Mouse (Mus musculus) heart, postnatal 0 days (tissue): ENCODE data around the gene Pim3. TPM values are rescaled to one million over a fixed set of nuclear protein-coding genes. Genes with fewer than 3 reads are reported as not detected.

Source experiments
- ATAC-seq: fragments of 200-750 bp; cut with Nextera tagmentation; 2 replicates; pipeline ENCODE4 v1.8.0; 2017; ENCODE audit warnings: low read depth, moderate number of reproducible peaks, moderate library complexity; ENCODE audit not compliant: insufficient read depth
- DNase-seq: peaks from one replicate; pipeline ENCODE4 v3.0.0-alpha.2; 2016; ENCODE audit warnings: low spot score
- H3K27ac ChIP-seq: fragments of 300-500 bp; sonication (generic); 2 replicates; pipeline ENCODE4 v1.5.1; 2014; ENCODE audit warnings: low read depth, mild to moderate bottlenecking
- H3K27me3 ChIP-seq: fragments of 300-500 bp; sonication (generic); 2 replicates; pipeline ENCODE4 v1.6.1; 2014; ENCODE audit warnings: low read length, mixed read lengths; ENCODE audit not compliant: control insufficient read depth, insufficient read depth
- H3K36me3 ChIP-seq: fragments of 300-500 bp; sonication (generic); replicated peaks from 2 replicates; pipeline ENCODE4 v1.6.1; 2014; ENCODE audit warnings: low read length, mixed read lengths; ENCODE audit not compliant: control insufficient read depth, insufficient read depth
- H3K4me1 ChIP-seq: fragments of 300-500 bp; sonication (generic); 2 replicates; pipeline ENCODE4 v1.6.1; 2014; ENCODE audit warnings: antibody characterized with exemption; ENCODE audit not compliant: control insufficient read depth, insufficient read depth
- H3K4me2 ChIP-seq: fragments of 300-500 bp; sonication (generic); 2 replicates; pipeline ENCODE4 v1.6.1; 2014; ENCODE audit warnings: low read depth, mild to moderate bottlenecking, low read length, moderate library complexity
- H3K4me3 ChIP-seq: fragments of 300-500 bp; sonication (generic); 2 replicates; pipeline ENCODE4 v1.5.1; 2014; ENCODE audit warnings: low read depth, low read length
- H3K9ac ChIP-seq: fragments of 300-500 bp; sonication (generic); replicated peaks from 2 replicates; pipeline ENCODE4 v1.6.1; 2014; ENCODE audit warnings: low read depth, low read length, mixed read lengths
- H3K9me3 ChIP-seq: fragments of 300-500 bp; sonication (generic); replicated peaks from 2 replicates; pipeline ENCODE4 v1.6.1; 2016; ENCODE audit warnings: low read length; ENCODE audit not compliant: control insufficient read depth
- CTCF ChIP-seq: IDR thresholded peaks from 2 replicates; pipeline ENCODE4 v1.5.1; 2016; ENCODE audit warnings: antibody characterized with exemption, control low read depth, low read depth
- EP300 ChIP-seq: IDR thresholded peaks from 2 replicates; pipeline ENCODE4 v1.6.1; 2016; ENCODE audit warnings: antibody characterized with exemption, low read depth
- WGBS: fragments of 180-500 bp; shearing (Covaris S2); extraction: QIAGEN DNeasy Blood & Tissue Kit; methylation state at CpG from one replicate; pipeline ENCODE4 v1.1.7; 2014; 5-methylcytosine and 5-hydroxymethylcytosine counted together
- polyA plus RNA-seq: library from polyadenylated mRNA; unstranded; fragments of >200 nt; fragmentation: Nextera tagmentation; extraction: Ambion mirVana; gene quantifications from 2 replicates; pipeline ENCODE4 v1.2.1, GENCODE M21; 2015
- total RNA-seq: library from RNA; depleted of rRNA; stranded (reverse); fragments of >200 nt; gene quantifications from 2 replicates; pipeline ENCODE4 v1.2.3, GENCODE M21; 2014; ENCODE audit warnings: low replicate concordance

Pim3 gene
- total and polyA plus RNA-seq, 2 experiments from 2014 or later: 50.6 to 98.4 TPM

GRCm38 (mm10) chr15:88819026-88819905 is 42.7 kb upstream of the Pim3 start, which contains the start of the genes Alg12 and Creld2:
Gene Alg12 (minus strand): TSS chr15:88819318.
Gene Creld2 (plus strand): TSS chr15:88819646.
- peaks cover 41% of the 10 kb centered on the region for H3K36me3 ChIP-seq
- peaks cover 15% of the 10 kb centered on the region for H3K4me1 ChIP-seq
- ATAC-seq: peak; percentile 99
- H3K27me3 ChIP-seq: no peaks in the 10 kb centered on the region
- TF ChIP-seq CTCF (no peak), EP300 (peak; percentile 95)
- H3K4me2 ChIP-seq: peak within 1 kb of the TSS; percentile 91
- H3K4me3 ChIP-seq: peak within 1 kb of the TSS; percentile 76
- H3K27ac ChIP-seq: peak within 1 kb of the TSS; percentile 52; the same call in 1 of the 2 replicates
- H3K9me3 ChIP-seq: no peaks in the 10 kb centered on the region
- peak within 1 kb of the TSS; percentile 78 for H3K9ac ChIP-seq
- peak; percentile 99 for DNase-seq
- WGBS: under 1% methylated on average over 87 of the region's 88 CpGs

- Histone ChIP-seq H3K4me3 (peak overlapping the region; percentile 76), H3K9ac (peak overlapping the region; percentile 78), H3K27ac (no peak overlapping the region), H3K4me1 (peaks cover 15% of the 10 kb centered on the region), H3K9me3 (no peaks in the 10 kb centered on the region), H3K4me2 (peak overlapping the region; percentile 91), H3K36me3 (peaks cover 43% of the 10 kb centered on the region), H3K27me3 (no peaks in the 10 kb centered on the region)
- DNase-seq: no peak
- under 1% methylated on average over 23 of the region's 23 CpGs for WGBS
- ATAC-seq: no peak
- no peak for TF ChIP-seq CTCF
- no peak for TF ChIP-seq EP300
Measured at GRCm38 (mm10) chr15:88819906-88820303, 42.1 kb upstream of the Pim3 start.

DNA sequence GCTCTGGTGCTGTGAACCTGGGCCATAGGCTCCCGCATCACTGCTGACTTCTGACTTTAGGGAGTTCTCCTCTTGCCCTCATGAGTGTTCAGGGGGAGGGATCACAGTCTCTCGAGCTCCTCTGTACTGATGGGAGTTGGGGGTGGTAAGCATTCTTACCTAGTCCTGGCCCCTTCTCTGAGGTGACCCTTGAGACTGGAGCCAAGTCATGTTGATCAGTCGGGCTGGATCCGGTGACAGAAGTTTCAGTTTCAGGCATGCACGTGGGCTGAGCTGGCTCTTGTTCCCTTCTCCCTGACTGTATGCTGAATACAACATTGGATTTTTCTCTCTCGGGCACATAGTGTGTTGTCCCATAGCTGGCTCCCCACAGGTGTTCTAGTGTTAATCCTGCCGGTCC is 40.6 kb upstream of the Pim3 start:
- H3K9me3 ChIP-seq: no peaks in the 10 kb centered on the region
- H3K4me3 ChIP-seq: no peak overlapping the region
- H3K27ac ChIP-seq: no peak overlapping the region
- H3K36me3 ChIP-seq: peaks cover 46% of the 10 kb centered on the region
- H3K4me2 ChIP-seq: no peak overlapping the region
- H3K27me3 ChIP-seq: no peaks in the 10 kb centered on the region
- H3K4me1 ChIP-seq: peaks cover 15% of the 10 kb centered on the region
- DNase-seq (no peak), ATAC-seq (no peak)
- H3K9ac ChIP-seq: no peak overlapping the region
- 84% methylated on average over 7 of the region's 7 CpGs for WGBS
- TF ChIP-seq CTCF (no peak), EP300 (no peak)

- H3K27me3 ChIP-seq: no peaks in the 10 kb centered on the region
- WGBS: 91% methylated on average over 7 of the region's 7 CpGs
- no peak for ATAC-seq
- H3K9ac ChIP-seq: no peak overlapping the region
- peaks cover 49% of the 10 kb centered on the region for H3K36me3 ChIP-seq
- no peak overlapping the region for H3K4me3 ChIP-seq
- H3K4me2 ChIP-seq: no peak overlapping the region
- peaks cover 15% of the 10 kb centered on the region for H3K4me1 ChIP-seq
- TF ChIP-seq CTCF (no peak), EP300 (no peak)
- H3K27ac ChIP-seq: no peak overlapping the region
- no peak for DNase-seq
- no peaks in the 10 kb centered on the region for H3K9me3 ChIP-seq
Measured at GRCm38 (mm10) chr15:88822513-88822912, 39.5 kb upstream of the Pim3 start.

GRCm38 (mm10) chr15:88823376-88823775 is 38.6 kb upstream of the Pim3 start:
- TF ChIP-seq EP300 (no peak), CTCF (no peak)

More at GRCm38 (mm10) chr15:88823376-88823775, 38.6 kb upstream of the Pim3 start:
- Histone ChIP-seq H3K36me3 (peaks cover 49% of the 10 kb centered on the region), H3K27me3 (no peaks in the 10 kb centered on the region), H3K9me3 (no peaks in the 10 kb centered on the region), H3K4me3 (no peak overlapping the region), H3K4me2 (no peak overlapping the region), H3K9ac (no peak overlapping the region), H3K4me1 (peaks cover 14% of the 10 kb centered on the region), H3K27ac (no peak overlapping the region)
- no peak for ATAC-seq
- 95% methylated on average over 5 of the region's 5 CpGs for WGBS
- DNase-seq: no peak
